Mouse (Mus musculus) forelimb bud, embryonic 11.5 days (tissue): ENCODE results near the gene Commd1.

ENCODE experiments used
- DNase-seq: peaks from one replicate; pipeline ENCODE4 v3.0.0-alpha.2; 2012; ENCODE audit warnings: low read depth, low spot score

Gene Commd1

GRCm38 (mm10) chr11:22891876-22892275, 90.3 kb downstream of the Commd1 start:
- no peak for DNase-seq

- DNase-seq, result no peak
These were observed 90.9 kb downstream of the Commd1 start for GRCm38 (mm10) chr11:22891242-22891641.

GRCm38 (mm10) chr11:22889224-22889623, 93.0 kb downstream of the Commd1 start:
- DNase-seq, result no peak

- DNase-seq, result no peak
These were observed 95.2 kb downstream of the Commd1 start for GRCm38 (mm10) chr11:22886991-22887390.

- no peak for DNase-seq
These were observed 96.8 kb downstream of the Commd1 start for GRCm38 (mm10) chr11:22885350-22885749.

GRCm38 (mm10) chr11:22883676-22884075, 98.5 kb downstream of the Commd1 start:
- DNase-seq, result no peak

- no peak for DNase-seq
These were observed 99.3 kb downstream of the Commd1 start for GRCm38 (mm10) chr11:22882926-22883325.

- DNase-seq, result no peak
These were observed 101.6 kb downstream of the Commd1 start for GRCm38 (mm10) chr11:22880383-22881172.

- DNase-seq, result no peak
These were observed 102.5 kb downstream of the Commd1 start for GRCm38 (mm10) chr11:22879645-22880044.

GRCm38 (mm10) chr11:22876680-22877330, 105.4 kb downstream of the Commd1 start:
- no peak for DNase-seq

- DNase-seq, result no peak
These were observed 106.9 kb downstream of the Commd1 start for GRCm38 (mm10) chr11:22875279-22875678.

- no peak for DNase-seq
These were observed 107.4 kb downstream of the Commd1 start for GRCm38 (mm10) chr11:22874747-22875146.

- DNase-seq, result no peak
These were observed 108.8 kb downstream of the Commd1 start for GRCm38 (mm10) chr11:22873383-22873782.

- DNase-seq, result no peak
These were observed 109.9 kb downstream of the Commd1 start for GRCm38 (mm10) chr11:22872307-22872680.

GRCm38 (mm10) chr11:22871628-22872306, 110.4 kb downstream of the Commd1 start:
- DNase-seq, result no peak

- DNase-seq, result no peak
These were observed 113.6 kb downstream of the Commd1 start for GRCm38 (mm10) chr11:22868582-22868981.

- DNase-seq, result no peak
These were observed 114.5 kb downstream of the Commd1 start for GRCm38 (mm10) chr11:22867691-22868090.

- DNase-seq, result no peak
These were observed 116.4 kb downstream of the Commd1 start for GRCm38 (mm10) chr11:22865635-22866246.

GRCm38 (mm10) chr11:22864305-22865060, 117.7 kb downstream of the Commd1 start:
- DNase-seq, result no peak

- DNase-seq, result no peak
These were observed 118.6 kb downstream of the Commd1 start for GRCm38 (mm10) chr11:22863581-22863980.

GRCm38 (mm10) chr11:22861315-22861714, 120.9 kb downstream of the Commd1 start:
- DNase-seq, result no peak
